Mouse (Mus musculus) ES-E14 (cell line): ENCODE results near the gene Ppp1r1b.

ENCODE experiments used
- MAFK ChIP-seq: IDR thresholded peaks from 2 replicates; pipeline ENCODE4 v1.6.1; 2014; ENCODE audit warnings: mild to moderate bottlenecking, low read depth, low read length, inconsistent platforms; ENCODE audit not compliant: insufficient read depth
- ZC3H11A ChIP-seq: IDR thresholded peaks from 2 replicates; pipeline ENCODE4 v1.6.1; 2012; ENCODE audit warnings: low read depth, mild to moderate bottlenecking, inconsistent platforms, low read length, borderline replicate concordance

GRCm38 (mm10) chr11:98328031-98328370 lies 20.2 kb upstream of the Ppp1r1b start:
- no peak for TF ChIP-seq ZC3H11A
- TF ChIP-seq MAFK = no peak
